Mouse (Mus musculus) ES-E14 (cell line): ENCODE data around the gene Satb1. TPM values are rescaled to one million over a fixed set of nuclear protein-coding genes. Genes with fewer than 3 reads are reported as not detected.

Source experiments
- DNase-seq: peaks from one replicate; pipeline ENCODE4 v3.0.0-alpha.2; 2013; ENCODE audit warnings: low read depth, low spot score
- H3K27ac ChIP-seq: 2 replicates; pipeline ENCODE4 v1.5.1; 2012; ENCODE audit warnings: low read depth, mild to moderate bottlenecking, low read length, moderate library complexity, mixed read lengths; ENCODE audit not compliant: poor library complexity, insufficient read depth, severe bottlenecking
- H3K36me3 ChIP-seq: 2 replicates; pipeline ENCODE4 v1.6.1; 2012; ENCODE audit warnings: mild to moderate bottlenecking, low read length, moderate library complexity, mixed read lengths; ENCODE audit not compliant: control insufficient read depth, poor library complexity, insufficient read depth, severe bottlenecking
- H3K4me1 ChIP-seq, 2 experiments: fragments of 150-350 bp in 1 of 2; sonication (generic) in 1 of 2; 2 replicates each; pipeline ENCODE4 v1.6.1; 2012; ENCODE audit warnings: low read length in 2 of 2, mild to moderate bottlenecking in 1 of 2, mixed read lengths in 1 of 2; ENCODE audit not compliant: control insufficient read depth in 2 of 2, insufficient read depth in 2 of 2, poor library complexity in 1 of 2
- H3K4me3 ChIP-seq, 2 experiments: fragments of 150-350 bp in 1 of 2; sonication (generic) in 1 of 2; 2 replicates each; pipeline ENCODE4 v1.5.1; 2012; ENCODE audit warnings: low read length in 2 of 2, low read depth in 1 of 2, mild to moderate bottlenecking in 1 of 2, mixed read lengths in 1 of 2; ENCODE audit not compliant: insufficient read depth in 1 of 2, poor library complexity in 1 of 2, severe bottlenecking in 1 of 2
- H3K9ac ChIP-seq: 2 replicates; pipeline ENCODE4 v1.6.1; 2012; ENCODE audit warnings: low read depth, mild to moderate bottlenecking, low read length, mixed read lengths; ENCODE audit not compliant: poor library complexity, insufficient read depth, severe bottlenecking
- H3K9me3 ChIP-seq: fragments of 150-350 bp; sonication (generic); 2 replicates; pipeline ENCODE4 v1.6.1; 2012; ENCODE audit warnings: low read depth, mild to moderate bottlenecking, low read length; ENCODE audit not compliant: control insufficient read depth, insufficient read depth
- CHD2 ChIP-seq: IDR thresholded peaks from 2 replicates; pipeline ENCODE4 v1.6.1; 2014; ENCODE audit warnings: mild to moderate bottlenecking, low read depth, low read length, inconsistent platforms
- HCFC1 ChIP-seq: IDR thresholded peaks from 2 replicates; pipeline ENCODE4 v1.6.1; 2012; ENCODE audit warnings: low read length, inconsistent platforms, borderline replicate concordance; ENCODE audit not compliant: insufficient read depth
- MAFK ChIP-seq: IDR thresholded peaks from 2 replicates; pipeline ENCODE4 v1.6.1; 2014; ENCODE audit warnings: mild to moderate bottlenecking, low read depth, low read length, inconsistent platforms; ENCODE audit not compliant: insufficient read depth
- ZC3H11A ChIP-seq: IDR thresholded peaks from 2 replicates; pipeline ENCODE4 v1.6.1; 2012; ENCODE audit warnings: low read depth, mild to moderate bottlenecking, inconsistent platforms, low read length, borderline replicate concordance
- ZNF384 ChIP-seq: IDR thresholded peaks from 2 replicates; pipeline ENCODE4 v1.6.1; 2012; ENCODE audit warnings: low read depth, low read length, inconsistent platforms
- in situ Hi-C, 2 experiments: fragments of 600-800 bp; cut with MboI; formaldehyde crosslinking; loops; one replicate each; pipeline ENCODE4 v1.15.1; 2025; ENCODE audit warnings: low sequenced_read_pairs in 2 of 2, inconsistent platforms in 1 of 2; ENCODE audit not compliant: unreplicated experiment in 2 of 2
- total RNA-seq: library from RNA; depleted of rRNA; stranded (reverse); fragments of 300-350 nt; gene quantifications from 2 replicates; pipeline ENCODE4 v1.2.3, GENCODE M21; 2012

The Satb1 gene
- total RNA-seq, 1 experiment, result 4.1 TPM

GRCm38 (mm10) chr17:51690526-51690925 is 142.6 kb downstream of the Satb1 start:
- Histone ChIP-seq H3K9ac (no peak overlapping the region), H3K9me3 (no peaks in the 10 kb centered on the region), H3K36me3 (no peaks in the 10 kb centered on the region), H3K4me3 (no peak overlapping the region), H3K4me1 (peaks cover 1 to 4% of the 10 kb centered on the region in 2 experiments; a peak in 3 of 4 replicates), H3K27ac (no peak overlapping the region)
- in situ Hi-C loops, result no loop called here
- no peak for DNase-seq
- no peak for TF ChIP-seq ZC3H11A
- TF ChIP-seq HCFC1, result no peak
- no peak for TF ChIP-seq CHD2
- TF ChIP-seq ZNF384, result no peak
- no peak for TF ChIP-seq MAFK

GRCm38 (mm10) chr17:51687226-51687625 is 145.9 kb downstream of the Satb1 start:
- Histone ChIP-seq H3K9ac (no peak overlapping the region), H3K36me3 (no peaks in the 10 kb centered on the region), H3K4me3 (no peak overlapping the region), H3K4me1 (no peaks in the 10 kb centered on the region), H3K27ac (no peak overlapping the region), H3K9me3 (no peaks in the 10 kb centered on the region)
- no peak for DNase-seq
- TF ChIP-seq ZNF384 (no peak), CHD2 (no peak), HCFC1 (no peak), MAFK (no peak), ZC3H11A (no peak)
- in situ Hi-C loops, result no loop called here
